Mouse (Mus musculus) hindbrain, embryonic 11.5 days (tissue): ENCODE measurements around the gene Ubap2. TPM values are rescaled to one million over a fixed set of nuclear protein-coding genes. Genes with fewer than 3 reads are reported as not detected.

Experiments
- ATAC-seq: fragments of 200-750 bp; cut with Nextera tagmentation; 2 replicates; pipeline ENCODE4 v1.8.0; 2017; ENCODE audit warnings: mild to moderate bottlenecking, moderate TSS enrichment, moderate library complexity; ENCODE audit not compliant: low FRiP score
- DNase-seq: peaks from one replicate; pipeline ENCODE4 v3.0.0-alpha.2; 2015; ENCODE audit warnings: low spot score
- H3K27ac ChIP-seq: fragments of 300-500 bp; sonication (generic); 2 replicates; pipeline ENCODE4 v1.5.1; 2014; ENCODE audit warnings: mild to moderate bottlenecking, low read depth, low read length
- H3K27me3 ChIP-seq: fragments of 300-500 bp; sonication (generic); 2 replicates; pipeline ENCODE4 v1.6.1; 2014; ENCODE audit warnings: mild to moderate bottlenecking, low read length, moderate library complexity, mixed read lengths; ENCODE audit not compliant: control insufficient read depth, insufficient read depth
- H3K36me3 ChIP-seq: fragments of 300-500 bp; sonication (generic); 2 replicates; pipeline ENCODE4 v1.6.1; 2014; ENCODE audit warnings: mild to moderate bottlenecking, low read length, moderate library complexity, mixed read lengths; ENCODE audit not compliant: control insufficient read depth, insufficient read depth
- H3K4me1 ChIP-seq: fragments of 300-500 bp; sonication (generic); replicated peaks from 2 replicates; pipeline ENCODE4 v1.6.1; 2014; ENCODE audit warnings: low read length, mixed read lengths; ENCODE audit not compliant: control insufficient read depth, insufficient read depth
- H3K4me2 ChIP-seq: fragments of 300-500 bp; sonication (generic); replicated peaks from 2 replicates; pipeline ENCODE4 v1.6.1; 2014; ENCODE audit warnings: mild to moderate bottlenecking, low read depth, low read length
- H3K4me3 ChIP-seq: fragments of 300-500 bp; sonication (generic); 2 replicates; pipeline ENCODE4 v1.5.1; 2014; ENCODE audit warnings: low read depth, low read length
- H3K9ac ChIP-seq: fragments of 300-500 bp; sonication (generic); 2 replicates; pipeline ENCODE4 v1.6.1; 2014; ENCODE audit warnings: low read depth, low read length
- H3K9me3 ChIP-seq: fragments of 300-500 bp; sonication (generic); 2 replicates; pipeline ENCODE4 v1.6.1; 2016; ENCODE audit warnings: low read length; ENCODE audit not compliant: control insufficient read depth
- WGBS: fragments of 180-500 bp; shearing (Covaris S2); extraction: QIAGEN DNeasy Blood & Tissue Kit; methylation state at CpG from one replicate; pipeline ENCODE4 v1.1.7; 2014; 5-methylcytosine and 5-hydroxymethylcytosine counted together
- polyA plus RNA-seq: library from polyadenylated mRNA; unstranded; fragments of >200 nt; fragmentation: Nextera tagmentation; extraction: Ambion mirVana; gene quantifications from 2 replicates; pipeline ENCODE4 v1.2.1, GENCODE M21; 2014

Ubap2 gene
- polyA plus RNA-seq, 1 experiment from 2014 or later, result 66.3 TPM

- ATAC-seq, result no peak
- Histone ChIP-seq H3K4me2 (no peak overlapping the region), H3K9me3 (no peaks in the 10 kb centered on the region), H3K36me3 (no peaks in the 10 kb centered on the region), H3K27me3 (no peaks in the 10 kb centered on the region), H3K9ac (no peak overlapping the region), H3K4me3 (no peak overlapping the region), H3K4me1 (no peaks in the 10 kb centered on the region), H3K27ac (no peak overlapping the region)
- WGBS, result 87% methylated on average over 2 of the region's 2 CpGs
- no peak for DNase-seq
These were observed 9.1 kb upstream of the Ubap2 start for GRCm38 (mm10) chr4:41284087-41284486.

- Histone ChIP-seq H3K4me2 (peak overlapping the region; percentile 54), H3K9me3 (no peaks in the 10 kb centered on the region), H3K4me1 (peaks cover 9% of the 10 kb centered on the region), H3K27me3 (no peaks in the 10 kb centered on the region), H3K4me3 (peak overlapping the region; percentile 92), H3K27ac (0 out of 2 replicates have a peak overlapping the region, but pooled peaks have one; percentile 82), H3K36me3 (no peaks in the 10 kb centered on the region), H3K9ac (peak overlapping the region; percentile 98)
- 72% methylated on average over 5 of the region's 5 CpGs for WGBS
- DNase-seq (no peak), ATAC-seq (no peak)
These were observed 983 bp upstream of the Ubap2 start for GRCm38 (mm10) chr4:41275927-41276326.

GRCm38 (mm10) chr4:41274377-41274979 lies 466 bp downstream of the Ubap2 start:
- H3K4me2 ChIP-seq, result peak overlapping the region; percentile 87
- ATAC-seq (peak; percentile 78), DNase-seq (no peak)
- no peaks in the 10 kb centered on the region for H3K27me3 ChIP-seq
- H3K9ac ChIP-seq, result peak overlapping the region; percentile 98
- 2% methylated on average over 18 of the region's 18 CpGs for WGBS
- no peaks in the 10 kb centered on the region for H3K36me3 ChIP-seq
- peak overlapping the region; percentile 92 for H3K4me3 ChIP-seq
- no peaks in the 10 kb centered on the region for H3K9me3 ChIP-seq
- H3K4me1 ChIP-seq, result peaks cover 9% of the 10 kb centered on the region
- peak overlapping the region; percentile 82 for H3K27ac ChIP-seq

- H3K9me3 ChIP-seq, result no peaks in the 10 kb centered on the region
- no peak overlapping the region for H3K4me2 ChIP-seq
- ATAC-seq (no peak), DNase-seq (no peak)
- H3K4me1 ChIP-seq, result peaks cover 1% of the 10 kb centered on the region; the same call in 1 of the 2 replicates
- H3K36me3 ChIP-seq, result no peaks in the 10 kb centered on the region
- H3K4me3 ChIP-seq, result no peak overlapping the region
- H3K27me3 ChIP-seq, result no peaks in the 10 kb centered on the region
- no peak overlapping the region for H3K27ac ChIP-seq
- no peak overlapping the region for H3K9ac ChIP-seq
These were observed 6.8 kb downstream of the Ubap2 start for GRCm38 (mm10) chr4:41268133-41268532.

GRCm38 (mm10) chr4:41266350-41266749 lies 8.6 kb downstream of the Ubap2 start:
- no peaks in the 10 kb centered on the region for H3K9me3 ChIP-seq
- H3K4me2 ChIP-seq, result no peak overlapping the region
- no peaks in the 10 kb centered on the region for H3K36me3 ChIP-seq
- 87% methylated on average over 4 of the region's 4 CpGs for WGBS
- H3K27ac ChIP-seq, result no peak overlapping the region
- no peaks in the 10 kb centered on the region for H3K27me3 ChIP-seq
- ATAC-seq, result no peak
- no peak for DNase-seq
- no peaks in the 10 kb centered on the region for H3K4me1 ChIP-seq
- H3K4me3 ChIP-seq, result no peak overlapping the region
- H3K9ac ChIP-seq, result no peak overlapping the region

- Histone ChIP-seq H3K4me2 (no peak overlapping the region), H3K36me3 (no peaks in the 10 kb centered on the region), H3K9ac (no peak overlapping the region), H3K27me3 (no peaks in the 10 kb centered on the region), H3K4me3 (no peak overlapping the region), H3K27ac (no peak overlapping the region), H3K9me3 (no peaks in the 10 kb centered on the region), H3K4me1 (no peaks in the 10 kb centered on the region)
- DNase-seq, result no peak
- ATAC-seq, result no peak
These were observed 14.3 kb downstream of the Ubap2 start for GRCm38 (mm10) chr4:41260691-41261090.

- Histone ChIP-seq H3K27ac (no peak overlapping the region), H3K9me3 (no peaks in the 10 kb centered on the region), H3K4me3 (no peak overlapping the region), H3K27me3 (no peaks in the 10 kb centered on the region), H3K9ac (no peak overlapping the region), H3K4me2 (no peak overlapping the region), H3K36me3 (no peaks in the 10 kb centered on the region), H3K4me1 (no peaks in the 10 kb centered on the region)
- WGBS, result 93% methylated on average over 4 of the region's 4 CpGs
- DNase-seq (no peak), ATAC-seq (no peak)
These were observed 15.9 kb downstream of the Ubap2 start for GRCm38 (mm10) chr4:41259019-41259418.

GRCm38 (mm10) chr4:41257752-41258151 lies 17.2 kb downstream of the Ubap2 start:
- H3K27ac ChIP-seq, result no peak overlapping the region
- WGBS, result 90% methylated on average over 1 of the region's 1 CpGs
- no peak for DNase-seq
- ATAC-seq, result no peak
- H3K4me2 ChIP-seq, result no peak overlapping the region
- H3K9me3 ChIP-seq, result no peaks in the 10 kb centered on the region
- H3K4me3 ChIP-seq, result no peak overlapping the region
- no peaks in the 10 kb centered on the region for H3K36me3 ChIP-seq
- no peaks in the 10 kb centered on the region for H3K4me1 ChIP-seq
- no peak overlapping the region for H3K9ac ChIP-seq
- no peaks in the 10 kb centered on the region for H3K27me3 ChIP-seq

GRCm38 (mm10) chr4:41255564-41256210 lies 19.3 kb downstream of the Ubap2 start:
- no peak overlapping the region for H3K9ac ChIP-seq
- H3K4me2 ChIP-seq, result no peak overlapping the region
- DNase-seq (no peak), ATAC-seq (no peak)
- H3K4me3 ChIP-seq, result no peak overlapping the region
- H3K27ac ChIP-seq, result no peak overlapping the region
- no peaks in the 10 kb centered on the region for H3K9me3 ChIP-seq
- WGBS, result 93% methylated on average over 12 of the region's 12 CpGs
- no peaks in the 10 kb centered on the region for H3K4me1 ChIP-seq
- H3K27me3 ChIP-seq, result no peaks in the 10 kb centered on the region
- no peaks in the 10 kb centered on the region for H3K36me3 ChIP-seq
